Mouse (Mus musculus): Measurements from ENCODE around the gene Lonrf2.

The Lonrf2 gene

DNA sequence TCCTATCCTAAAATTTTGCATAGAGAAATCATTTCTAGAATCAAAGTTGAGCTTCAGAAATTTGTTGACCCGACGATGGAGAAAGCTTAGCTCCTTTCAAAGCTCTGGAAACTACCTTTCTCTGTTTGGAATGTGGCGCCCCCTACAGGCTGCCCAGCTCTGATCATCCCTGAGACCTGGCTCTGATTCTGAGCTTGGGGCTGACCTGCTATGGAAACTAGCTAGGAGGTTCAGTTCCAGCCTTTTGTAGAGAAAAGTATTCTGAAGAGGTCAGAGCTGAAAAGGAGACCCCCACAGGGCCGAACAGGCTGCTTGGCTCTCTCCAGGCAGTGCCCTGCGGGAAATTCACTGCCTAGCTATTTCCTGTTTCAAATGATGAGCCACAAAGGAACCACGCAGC, 66.6 kb downstream of the Lonrf2 start:
- DNase-seq (ENCODE audit: low spot score in 2 of 2), result peak; percentile 10 to 71

DNA sequence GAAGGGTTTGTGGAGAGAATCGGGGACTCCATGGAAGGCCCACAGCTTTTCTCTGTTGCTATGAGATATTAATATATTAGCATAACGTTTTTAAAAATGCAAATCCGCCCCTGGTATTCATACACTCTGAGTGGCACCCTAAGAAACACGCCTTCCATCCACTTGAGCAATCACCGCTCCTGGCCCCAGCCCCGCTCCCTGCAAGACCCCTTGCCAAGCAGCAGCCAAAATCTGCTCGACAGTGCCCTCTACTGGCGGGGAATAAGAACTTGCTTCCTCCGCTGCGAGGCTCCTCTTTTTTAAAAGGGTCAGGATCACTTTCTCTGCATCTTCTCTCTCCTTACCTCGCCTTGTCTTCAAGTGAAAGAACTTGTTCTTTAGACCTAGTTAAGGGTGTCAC, 68.7 kb downstream of the Lonrf2 start:
- DNase-seq (ENCODE audit: low spot score in 2 of 2), result peak; percentile 56 to 91

DNA sequence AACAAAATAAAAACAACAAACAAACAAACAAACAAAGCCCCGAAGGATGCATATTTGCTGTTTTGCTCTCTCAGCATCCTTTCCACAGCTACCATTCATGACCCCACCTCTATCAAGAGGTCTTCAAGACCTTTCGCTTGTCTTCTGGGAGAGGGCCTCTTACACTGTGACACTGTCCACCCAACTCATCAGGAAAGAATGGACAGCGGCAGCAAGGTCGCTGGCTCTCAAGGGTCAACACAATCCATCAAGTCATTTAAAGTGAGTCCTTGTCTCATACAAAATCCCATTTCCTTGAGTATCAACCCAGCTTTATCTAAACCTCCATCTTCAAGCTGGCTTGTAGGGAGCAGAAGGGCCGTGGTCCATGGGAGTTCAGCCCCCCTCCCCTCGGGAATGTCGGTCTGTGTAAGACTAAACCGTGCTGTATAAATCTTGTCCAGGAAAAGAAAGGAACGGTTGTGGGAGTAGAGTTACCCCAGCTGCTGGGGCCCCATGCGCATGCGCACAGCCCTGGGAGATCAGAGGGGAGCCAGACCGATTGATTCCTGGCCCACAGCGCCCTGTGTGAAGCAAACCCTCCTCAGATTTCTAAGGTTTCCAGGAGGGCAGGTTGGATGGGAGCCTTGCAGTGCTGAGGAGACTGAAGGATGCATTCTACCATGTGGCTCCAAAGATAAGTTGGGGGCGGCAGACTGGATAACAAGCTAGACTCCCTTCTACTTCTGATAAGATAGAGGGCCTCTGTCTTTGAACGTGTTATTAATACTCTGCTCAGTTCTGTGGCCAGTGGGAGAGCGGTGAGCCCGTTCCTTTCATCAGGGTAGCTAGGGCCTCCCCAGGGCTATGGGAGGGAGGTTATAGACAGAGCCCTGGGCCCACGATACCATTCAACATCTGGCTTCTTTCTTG, 69.6 kb downstream of the Lonrf2 start:
- DNase-seq (ENCODE audit: low spot score in 2 of 2), result no peak

DNA sequence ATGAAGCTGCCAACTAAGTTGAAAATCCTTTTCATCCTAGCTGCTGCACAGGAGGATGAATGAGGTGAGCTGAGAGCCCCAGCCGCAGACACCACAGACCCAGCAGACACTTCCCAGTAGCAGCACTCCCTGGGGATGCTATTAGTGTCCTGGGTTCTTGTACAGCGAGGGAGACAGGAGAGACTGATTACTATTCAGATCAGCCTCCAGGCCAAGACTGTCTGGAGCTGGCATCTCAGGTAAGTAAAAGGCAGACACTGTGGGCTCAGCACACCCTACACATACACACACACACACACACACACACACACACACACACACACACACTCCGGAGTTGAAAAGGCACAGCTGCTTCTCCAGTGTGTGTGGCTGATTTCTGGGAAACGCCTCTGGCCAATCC, 70.3 kb downstream of the Lonrf2 start:
- no peak for DNase-seq (ENCODE audit: low spot score in 2 of 2)

DNA sequence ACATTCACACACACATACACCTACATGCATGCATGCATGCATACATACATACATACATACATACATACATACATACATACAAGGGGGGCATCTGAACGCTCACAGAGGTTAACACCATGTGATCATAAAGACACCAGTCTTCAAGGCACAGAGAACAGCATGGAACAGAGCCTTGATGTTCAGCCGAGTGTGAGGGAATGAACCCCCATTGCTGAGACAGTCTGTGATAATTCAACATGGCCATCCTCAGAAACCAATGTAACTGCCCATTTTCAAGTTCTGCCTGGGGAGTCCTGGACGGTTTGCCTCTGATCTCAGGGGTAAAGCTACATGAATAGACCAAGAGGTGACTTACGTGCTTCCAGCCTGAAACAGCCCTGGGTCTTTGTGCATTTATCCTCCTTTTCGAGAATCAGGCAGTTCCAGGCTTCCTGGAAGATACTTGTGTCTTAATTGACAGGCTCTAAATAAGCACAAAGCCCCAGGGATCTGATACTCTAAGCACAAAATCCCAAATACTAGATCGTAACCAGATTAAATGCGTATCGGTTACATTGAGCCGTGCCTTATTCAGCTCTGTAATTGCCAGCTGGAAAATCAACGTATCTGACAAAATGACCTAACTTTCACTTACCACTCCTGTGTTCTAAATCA, 72.4 kb downstream of the Lonrf2 start:
- DNase-seq (ENCODE audit: low spot score in 2 of 2), result no peak

DNA sequence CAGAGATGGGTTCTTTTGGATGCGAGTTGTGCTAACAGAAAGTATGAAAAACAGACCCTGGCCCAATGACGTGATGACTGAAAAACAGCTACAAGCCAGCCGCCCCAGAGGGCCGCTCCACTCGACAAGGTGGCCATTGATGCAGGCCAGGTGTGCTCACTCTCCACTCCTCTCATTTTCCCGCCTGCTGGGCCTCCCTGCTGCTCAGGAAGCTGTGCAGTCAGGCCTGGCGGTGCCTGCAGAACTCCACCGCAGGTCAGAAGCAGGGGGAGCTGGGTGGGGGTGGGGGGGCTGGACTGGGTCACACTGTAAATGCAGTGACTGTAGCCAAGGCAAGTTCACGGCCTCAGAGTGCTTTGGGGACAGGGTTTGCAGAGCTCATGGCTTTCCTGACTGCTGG, 76.1 kb downstream of the Lonrf2 start:
- no peak for DNase-seq (ENCODE audit: low spot score in 2 of 2)

DNA sequence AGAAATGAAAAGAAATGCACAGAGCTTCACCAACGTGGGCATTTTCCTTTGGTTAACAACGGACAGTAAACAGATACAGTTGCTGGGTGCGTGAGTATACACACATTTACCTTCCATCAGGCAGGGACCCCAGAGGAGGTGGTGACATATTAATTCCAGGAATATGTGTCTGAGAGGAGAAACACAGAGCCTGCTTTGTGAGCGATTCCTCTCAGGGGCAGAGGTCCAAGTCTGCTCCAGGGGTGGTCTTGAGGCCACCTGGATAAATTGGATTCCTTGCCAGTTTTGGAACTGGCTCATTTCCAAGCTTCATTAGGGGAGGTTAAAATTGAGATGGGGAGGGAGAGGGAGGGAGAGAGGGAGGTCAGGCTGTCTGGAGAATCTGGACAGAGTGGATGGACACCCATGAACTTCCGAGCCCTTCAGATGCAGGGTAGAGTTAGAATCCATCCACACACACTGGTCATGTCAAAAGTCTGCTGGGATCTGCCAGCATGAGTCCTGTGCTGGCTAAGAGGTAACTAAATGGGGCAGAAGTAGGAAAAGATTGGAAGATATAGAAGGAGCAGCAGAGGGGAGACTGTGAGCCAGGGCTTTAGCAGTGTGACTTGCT, 78.6 kb downstream of the Lonrf2 start:
- DNase-seq (ENCODE audit: low spot score in 2 of 2), result no peak

DNA sequence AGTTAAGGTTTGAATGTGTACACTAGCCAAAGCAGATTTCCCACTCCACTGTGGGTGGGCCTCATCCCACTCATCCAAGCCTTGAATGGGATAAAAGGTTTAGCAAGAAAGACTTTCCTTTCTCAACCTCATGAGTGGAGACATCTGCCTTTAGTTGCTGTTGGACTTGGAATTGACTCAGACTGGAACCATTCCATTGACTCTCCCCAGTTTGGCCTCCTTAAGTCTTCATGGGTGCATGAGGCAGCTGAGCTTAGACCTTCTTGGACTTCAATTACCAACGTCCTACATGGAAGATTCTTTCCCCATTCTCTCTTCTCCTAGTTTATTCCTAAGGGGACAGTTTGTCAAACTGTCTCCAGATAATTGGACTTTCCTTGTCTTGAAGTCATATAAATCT, 92.6 kb downstream of the Lonrf2 start:
- no peak for DNase-seq (ENCODE audit: low spot score in 2 of 2)

All from thymus, postnatal 10 days (tissue).